Mouse (Mus musculus) lung, embryonic 16.5 days (tissue): ENCODE results near the gene Rab31. TPM values are rescaled to one million over a fixed set of nuclear protein-coding genes. Genes with fewer than 3 reads are reported as not detected.

Experiments used
- ATAC-seq: fragments of 200-750 bp; cut with Nextera tagmentation; 2 replicates; pipeline ENCODE4 v1.8.0; 2017; ENCODE audit warnings: low read depth, mild to moderate bottlenecking, moderate library complexity
- H3K27ac ChIP-seq: fragments of 300-500 bp; sonication (generic); 2 replicates; pipeline ENCODE4 v1.5.1; 2014; ENCODE audit warnings: mild to moderate bottlenecking, control low read depth, low read length
- H3K27me3 ChIP-seq: fragments of 300-500 bp; sonication (generic); 2 replicates; pipeline ENCODE4 v1.6.1; 2014; ENCODE audit warnings: low read depth, low read length, mixed read lengths; ENCODE audit not compliant: control insufficient read depth, insufficient read depth
- H3K36me3 ChIP-seq: fragments of 300-500 bp; sonication (generic); 2 replicates; pipeline ENCODE4 v1.6.1; 2014; ENCODE audit warnings: low read length; ENCODE audit not compliant: control insufficient read depth, insufficient read depth
- H3K4me1 ChIP-seq: fragments of 300-500 bp; sonication (generic); replicated peaks from 2 replicates; pipeline ENCODE4 v1.6.1; 2014; ENCODE audit warnings: low read length, mixed read lengths; ENCODE audit not compliant: control insufficient read depth, insufficient read depth
- H3K4me2 ChIP-seq: fragments of 300-500 bp; sonication (generic); 2 replicates; pipeline ENCODE4 v1.6.1; 2014; ENCODE audit warnings: low read depth, low read length, control low read depth
- H3K4me3 ChIP-seq: fragments of 300-500 bp; sonication (generic); 2 replicates; pipeline ENCODE4 v1.5.1; 2014; ENCODE audit warnings: mild to moderate bottlenecking, low read length, control low read depth
- H3K9ac ChIP-seq: fragments of 300-500 bp; sonication (generic); 2 replicates; pipeline ENCODE4 v1.6.1; 2014; ENCODE audit warnings: low read length, control low read depth
- H3K9me3 ChIP-seq: fragments of 300-500 bp; sonication (generic); 2 replicates; pipeline ENCODE4 v1.6.1; 2016; ENCODE audit warnings: low read length; ENCODE audit not compliant: control insufficient read depth
- WGBS: fragments of 180-500 bp; shearing (Covaris S2); extraction: QIAGEN DNeasy Blood & Tissue Kit; methylation state at CpG from one replicate; pipeline ENCODE4 v1.1.7; 2014; 5-methylcytosine and 5-hydroxymethylcytosine counted together
- polyA plus RNA-seq: library from polyadenylated mRNA; unstranded; fragments of >200 nt; fragmentation: Nextera tagmentation; extraction: Ambion mirVana; gene quantifications from 2 replicates; pipeline ENCODE4 v1.2.1, GENCODE M21; 2015

Gene Rab31
- polyA plus RNA-seq, 1 experiment from 2014 or later, result 32.0 TPM

DNA sequence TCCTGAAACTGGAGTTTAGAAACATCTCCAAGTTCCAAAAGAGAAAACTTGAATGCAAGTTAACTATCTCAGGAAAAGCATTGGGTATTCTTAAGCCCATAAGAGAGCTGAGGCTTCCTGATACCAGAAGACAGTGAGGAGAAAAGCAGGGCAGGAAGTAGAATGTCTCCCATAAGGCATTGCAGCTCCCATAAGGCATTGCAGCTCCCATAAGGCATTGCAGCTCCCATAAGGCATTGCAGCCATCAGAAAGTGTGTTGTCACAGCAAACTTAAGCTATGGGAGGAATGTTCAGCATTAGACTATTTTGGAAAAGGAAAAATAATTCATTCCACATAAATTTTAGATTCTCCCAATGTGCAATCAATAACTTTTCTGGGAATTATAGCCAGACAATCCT is 51.2 kb downstream of the Rab31 start:
- H3K36me3 ChIP-seq, result no peaks in the 10 kb centered on the region; the same call in 1 of the 2 replicates

GRCm38 (mm10) chr17:65719826-65720225 is 52.7 kb downstream of the Rab31 start:
- H3K9me3 ChIP-seq, result no peaks in the 10 kb centered on the region
- no peaks in the 10 kb centered on the region; the same call in 1 of the 2 replicates for H3K4me1 ChIP-seq
- H3K9ac ChIP-seq, result no peak overlapping the region
- H3K4me3 ChIP-seq, result no peak overlapping the region
- no peak overlapping the region for H3K27ac ChIP-seq
- ATAC-seq, result no peak
- no peak overlapping the region for H3K4me2 ChIP-seq
- no peaks in the 10 kb centered on the region for H3K27me3 ChIP-seq
- H3K36me3 ChIP-seq, result no peaks in the 10 kb centered on the region; the same call in 1 of the 2 replicates
- WGBS, result 92% methylated on average over 5 of the region's 5 CpGs

More for the DNA sequence above, 51.2 kb downstream of the Rab31 start:
- no peak overlapping the region for H3K4me2 ChIP-seq
- ATAC-seq, result no peak
- no peak overlapping the region for H3K4me3 ChIP-seq
- no peaks in the 10 kb centered on the region for H3K27me3 ChIP-seq
- no peaks in the 10 kb centered on the region for H3K9me3 ChIP-seq
- H3K27ac ChIP-seq, result no peak overlapping the region
- no peak overlapping the region for H3K9ac ChIP-seq
- H3K4me1 ChIP-seq, result no peaks in the 10 kb centered on the region; the same call in 1 of the 2 replicates

- Histone ChIP-seq H3K9ac (no peak overlapping the region), H3K27ac (no peak overlapping the region), H3K27me3 (no peaks in the 10 kb centered on the region), H3K36me3 (no peaks in the 10 kb centered on the region; the same call in 1 of the 2 replicates), H3K9me3 (no peaks in the 10 kb centered on the region), H3K4me1 (no peaks in the 10 kb centered on the region), H3K4me3 (no peak overlapping the region), H3K4me2 (no peak overlapping the region)
- 87% methylated on average over 2 of the region's 2 CpGs for WGBS
- no peak for ATAC-seq
Measured at GRCm38 (mm10) chr17:65718578-65718977, 54.0 kb downstream of the Rab31 start.

DNA sequence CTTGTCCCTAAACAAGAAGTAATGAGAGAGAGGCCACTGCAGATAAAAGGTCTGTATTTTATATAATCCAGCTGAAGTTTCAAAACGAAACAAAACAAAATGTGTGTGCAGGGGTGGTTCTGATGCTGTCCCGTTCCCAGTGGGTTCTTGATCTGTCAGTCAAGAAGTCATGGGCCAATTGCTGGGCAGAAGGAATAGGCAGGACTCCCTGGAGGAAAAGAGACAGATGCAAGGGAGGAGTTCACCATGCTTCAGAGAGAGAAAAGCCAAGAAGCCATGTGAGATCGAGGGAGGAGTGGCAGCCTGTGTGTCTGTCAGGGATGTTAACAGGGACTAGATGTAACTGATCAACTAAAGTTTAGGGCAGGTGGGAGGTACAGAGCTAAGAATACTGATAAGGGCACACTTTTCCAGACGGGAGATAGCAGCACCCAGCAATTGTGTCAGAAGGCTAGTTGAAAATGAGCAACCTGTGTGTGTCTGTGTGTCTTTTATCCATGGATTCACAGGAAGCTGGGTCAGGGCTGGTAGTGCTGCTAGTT is 54.8 kb downstream of the Rab31 start:
- Histone ChIP-seq H3K4me1 (no peaks in the 10 kb centered on the region), H3K27ac (no peak overlapping the region), H3K9me3 (no peaks in the 10 kb centered on the region), H3K4me2 (no peak overlapping the region), H3K9ac (no peak overlapping the region), H3K4me3 (no peak overlapping the region), H3K36me3 (no peaks in the 10 kb centered on the region; the same call in 1 of the 2 replicates), H3K27me3 (no peaks in the 10 kb centered on the region)
- no peak for ATAC-seq
- 68% methylated on average over 4 of the region's 4 CpGs for WGBS

GRCm38 (mm10) chr17:65714060-65714459 is 58.5 kb downstream of the Rab31 start:
- peaks cover 2% of the 10 kb centered on the region; the same call in 1 of the 2 replicates for H3K36me3 ChIP-seq
- H3K4me1 ChIP-seq, result no peaks in the 10 kb centered on the region
- no peak for ATAC-seq

DNA sequence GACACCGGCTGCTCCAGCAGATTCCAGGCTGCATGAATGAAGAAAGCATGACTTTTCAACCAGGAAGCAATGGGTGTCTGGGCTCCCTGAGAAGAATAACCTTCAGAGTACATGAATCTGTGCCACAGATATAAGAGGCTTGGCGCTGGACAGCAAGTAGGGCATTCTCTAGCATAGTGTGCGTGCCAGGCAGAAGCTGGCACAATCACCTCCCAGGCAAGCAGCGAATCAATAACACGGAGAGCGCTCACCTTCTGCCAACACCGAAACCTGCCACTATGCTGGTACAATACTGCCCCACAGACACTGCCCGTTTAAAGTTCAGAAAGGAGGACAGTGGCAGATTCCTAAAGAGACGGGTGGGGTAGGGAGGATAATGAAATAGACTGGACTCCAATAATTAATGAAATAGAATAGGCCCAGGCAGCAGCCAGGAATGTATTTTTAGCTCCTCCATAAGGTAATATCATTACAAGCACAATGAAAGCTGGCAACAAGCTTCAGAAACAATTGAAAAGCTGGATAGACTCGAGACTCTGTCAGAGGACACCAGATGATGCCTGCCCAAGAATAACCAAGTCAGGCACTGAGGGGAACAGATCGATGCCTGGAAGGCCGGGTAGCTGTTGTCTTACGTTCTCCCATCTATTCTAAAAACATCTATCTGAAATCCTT is 59.6 kb downstream of the Rab31 start:
- Histone ChIP-seq H3K9me3 (peaks cover 4% of the 10 kb centered on the region), H3K27me3 (no peaks in the 10 kb centered on the region), H3K9ac (no peak overlapping the region), H3K4me1 (no peaks in the 10 kb centered on the region), H3K4me3 (no peak overlapping the region), H3K4me2 (no peak overlapping the region), H3K36me3 (peaks cover 2% of the 10 kb centered on the region; the same call in 1 of the 2 replicates), H3K27ac (no peak overlapping the region)
- no peak for ATAC-seq
- WGBS, result 95% methylated on average over 13 of the region's 13 CpGs

More at GRCm38 (mm10) chr17:65714060-65714459, 58.5 kb downstream of the Rab31 start:
- 64% methylated on average over 8 of the region's 8 CpGs for WGBS
- H3K27ac ChIP-seq, result no peak overlapping the region
- peaks cover 4% of the 10 kb centered on the region for H3K9me3 ChIP-seq
- H3K9ac ChIP-seq, result no peak overlapping the region
- H3K4me3 ChIP-seq, result no peak overlapping the region
- no peaks in the 10 kb centered on the region for H3K27me3 ChIP-seq
- H3K4me2 ChIP-seq, result no peak overlapping the region

GRCm38 (mm10) chr17:65711779-65712178 is 60.8 kb downstream of the Rab31 start:
- no peak for ATAC-seq
- 90% methylated on average over 5 of the region's 5 CpGs for WGBS

DNA sequence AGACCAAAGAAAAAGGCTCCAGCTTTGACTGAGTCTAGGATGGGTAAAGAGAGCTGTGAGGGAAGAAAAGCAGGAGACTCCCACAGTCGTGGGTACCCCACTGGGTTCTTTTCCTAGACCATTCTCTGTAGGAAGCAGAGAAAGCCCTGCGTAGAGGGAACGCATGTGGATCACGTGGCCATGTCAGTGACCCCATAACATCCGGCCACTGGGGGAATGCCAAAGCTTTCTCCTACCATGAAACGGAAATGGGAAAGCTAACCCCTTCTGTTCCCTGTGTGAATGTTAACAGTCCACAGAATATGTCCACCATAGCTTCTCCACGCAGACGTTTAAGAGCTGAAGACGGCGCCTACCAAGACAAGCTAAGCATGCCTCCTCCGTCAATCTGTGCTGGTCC is 62.0 kb downstream of the Rab31 start:
- Histone ChIP-seq H3K4me3 (no peak overlapping the region), H3K4me2 (no peak overlapping the region), H3K9ac (no peak overlapping the region), H3K4me1 (no peaks in the 10 kb centered on the region), H3K27me3 (no peaks in the 10 kb centered on the region), H3K36me3 (peaks cover 2% of the 10 kb centered on the region; the same call in 1 of the 2 replicates), H3K27ac (no peak overlapping the region), H3K9me3 (peaks cover 4% of the 10 kb centered on the region)
- ATAC-seq, result no peak
- WGBS, result 91% methylated on average over 11 of the region's 11 CpGs

More at GRCm38 (mm10) chr17:65711779-65712178, 60.8 kb downstream of the Rab31 start:
- Histone ChIP-seq H3K9ac (no peak overlapping the region), H3K4me1 (no peaks in the 10 kb centered on the region), H3K4me2 (no peak overlapping the region), H3K9me3 (peaks cover 4% of the 10 kb centered on the region), H3K27ac (no peak overlapping the region), H3K36me3 (peaks cover 2% of the 10 kb centered on the region; the same call in 1 of the 2 replicates), H3K4me3 (no peak overlapping the region), H3K27me3 (no peaks in the 10 kb centered on the region)

GRCm38 (mm10) chr17:65706220-65706619 is 66.3 kb downstream of the Rab31 start:
- 81% methylated on average over 5 of the region's 5 CpGs for WGBS
- H3K27me3 ChIP-seq, result no peaks in the 10 kb centered on the region
- no peak for ATAC-seq

More at GRCm38 (mm10) chr17:65706220-65706619, 66.3 kb downstream of the Rab31 start:
- H3K9ac ChIP-seq, result no peak overlapping the region
- H3K36me3 ChIP-seq, result peaks cover under 1% of the 10 kb centered on the region; the same call in 1 of the 2 replicates
- H3K4me2 ChIP-seq, result no peak overlapping the region
- no peaks in the 10 kb centered on the region for H3K9me3 ChIP-seq
- H3K4me1 ChIP-seq, result peaks cover 11% of the 10 kb centered on the region
- no peak overlapping the region for H3K27ac ChIP-seq
- no peak overlapping the region for H3K4me3 ChIP-seq
